Mouse (Mus musculus): Measurements from ENCODE around the gene Zfp654. TPM values are rescaled to one million over a fixed set of nuclear protein-coding genes. Genes with fewer than 3 reads are reported as not detected.

Zfp654 gene
- polyA plus RNA-seq (2015; fragmentation: Nextera tagmentation; extraction: Ambion mirVana) = 6.4 and 7.1 TPM in 2 replicates

DNA sequence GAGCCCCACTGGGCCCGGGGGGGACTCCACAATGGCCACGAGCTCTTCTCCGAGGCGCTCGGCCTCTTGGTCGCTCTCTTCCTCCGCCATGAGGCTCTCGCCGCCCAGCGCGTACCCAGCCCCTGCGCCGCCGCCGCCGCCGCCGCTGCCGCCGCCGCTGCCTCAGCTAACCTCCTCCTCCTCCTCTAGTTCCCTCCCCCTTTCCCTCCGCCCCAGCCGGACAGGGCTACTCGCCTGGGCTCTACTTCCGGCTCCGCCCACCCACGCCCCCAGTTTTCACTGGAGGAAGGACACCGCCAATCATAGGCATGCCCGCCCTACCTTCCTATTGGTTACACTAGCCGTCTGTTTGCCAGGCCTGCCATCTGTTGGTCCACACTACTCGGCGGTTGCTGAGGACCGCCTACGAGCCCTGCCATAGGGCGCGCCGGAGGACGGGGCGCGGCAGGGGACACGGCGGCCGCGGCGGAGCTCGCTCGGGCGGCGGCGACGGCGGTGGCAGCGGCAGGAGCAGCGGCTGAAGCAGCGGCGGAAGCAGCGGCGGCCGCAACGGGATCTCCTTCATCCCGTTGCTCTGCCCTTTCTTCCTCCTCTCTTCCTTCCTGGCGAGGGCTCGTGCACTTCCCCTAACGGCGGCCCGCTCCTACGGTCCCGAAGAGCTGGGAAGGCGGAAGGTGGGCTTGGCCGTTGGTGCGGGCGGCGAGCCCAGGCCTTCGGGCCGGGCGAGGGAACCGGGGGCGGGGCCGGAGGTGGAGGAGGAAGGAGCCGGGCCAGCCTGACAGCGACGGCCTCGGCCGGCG is at the start of gene Zfp654, which contains the start of gene Cggbp1:
Zfp654 (minus strand) TSS at position 90 of the 800 bp plus-strand sequence.
Cggbp1 (plus strand) TSS at position 434 of the 800 bp plus-strand sequence.
- Histone ChIP-seq H3K9me3 (no peaks in the 10 kb centered on the region), H3K4me1 (peaks cover 33% of the 10 kb centered on the region), H3K27ac (replicated peaks) (peak within 1 kb of the TSS; percentile 97), H3K9ac (replicated peaks) (peak within 1 kb of the TSS; percentile 80), H3K36me3 (peaks cover 15% of the 10 kb centered on the region), H3K4me3 (peak within 1 kb of the TSS; percentile 78), H3K4me2 (replicated peaks) (peak within 1 kb of the TSS; percentile 76), H3K27me3 (no peaks in the 10 kb centered on the region)
- ATAC-seq (replicated peaks) = peak; percentile 100
- under 1% methylated on average over 74 of the region's 85 CpGs for WGBS

DNA sequence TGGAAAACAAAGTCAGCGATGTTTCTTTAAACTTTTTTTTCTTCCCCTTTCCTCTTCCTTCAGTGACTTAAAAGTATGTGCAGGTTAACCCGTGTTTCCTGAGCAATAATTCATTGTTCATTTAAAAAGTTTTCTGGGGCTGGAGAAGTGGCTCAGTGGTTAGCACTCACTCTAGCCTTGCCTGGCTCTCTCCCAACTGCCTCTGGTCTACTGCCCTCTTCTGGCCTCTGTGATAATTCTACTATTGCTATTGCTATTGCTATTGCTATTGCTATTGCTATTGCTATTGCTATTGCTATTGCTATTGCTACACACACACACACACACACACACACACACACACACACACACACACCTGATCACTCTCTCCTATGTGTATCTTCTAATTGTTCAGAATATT is 47.6 kb upstream of the Zfp654 start:
- H3K27me3 ChIP-seq = no peaks in the 10 kb centered on the region
- H3K9ac ChIP-seq (replicated peaks) = no peak overlapping the region
- no peak overlapping the region for H3K4me3 ChIP-seq
- H3K4me1 ChIP-seq = no peaks in the 10 kb centered on the region
- ATAC-seq (replicated peaks) = no peak
- H3K4me2 ChIP-seq (replicated peaks) = no peak overlapping the region
- no peaks in the 10 kb centered on the region for H3K9me3 ChIP-seq
- 85% methylated on average over 2 of the region's 2 CpGs for WGBS
- no peak overlapping the region for H3K27ac ChIP-seq (replicated peaks)
- no peaks in the 10 kb centered on the region for H3K36me3 ChIP-seq

DNA sequence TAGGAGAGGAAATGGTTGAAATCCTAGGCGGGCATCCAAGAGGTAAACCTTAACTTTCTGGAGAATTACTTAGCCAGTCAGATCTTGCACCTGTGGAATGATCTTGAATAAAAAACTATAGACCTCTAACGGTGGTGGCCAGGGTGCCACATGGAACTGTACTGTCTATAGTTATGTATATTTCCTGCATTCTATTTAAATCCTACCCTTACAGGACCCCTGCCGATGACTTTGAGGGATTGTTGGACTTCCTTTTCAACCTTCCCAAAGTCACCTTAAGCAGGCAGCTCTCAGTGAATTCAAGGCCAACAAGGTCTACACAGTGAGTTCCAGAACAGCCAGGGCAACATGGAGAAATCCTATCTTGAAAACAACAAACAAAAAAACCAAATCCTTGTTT is 38.0 kb upstream of the Zfp654 start:
- no peak overlapping the region for H3K27ac ChIP-seq (replicated peaks)
- no peak overlapping the region for H3K4me2 ChIP-seq (replicated peaks)
- 94% methylated on average over 3 of the region's 3 CpGs for WGBS
- ATAC-seq (replicated peaks) = no peak
- H3K36me3 ChIP-seq = no peaks in the 10 kb centered on the region
- no peaks in the 10 kb centered on the region for H3K9me3 ChIP-seq
- H3K27me3 ChIP-seq = no peaks in the 10 kb centered on the region
- H3K4me1 ChIP-seq = no peaks in the 10 kb centered on the region
- H3K4me3 ChIP-seq = no peak overlapping the region
- H3K9ac ChIP-seq (replicated peaks) = no peak overlapping the region

DNA sequence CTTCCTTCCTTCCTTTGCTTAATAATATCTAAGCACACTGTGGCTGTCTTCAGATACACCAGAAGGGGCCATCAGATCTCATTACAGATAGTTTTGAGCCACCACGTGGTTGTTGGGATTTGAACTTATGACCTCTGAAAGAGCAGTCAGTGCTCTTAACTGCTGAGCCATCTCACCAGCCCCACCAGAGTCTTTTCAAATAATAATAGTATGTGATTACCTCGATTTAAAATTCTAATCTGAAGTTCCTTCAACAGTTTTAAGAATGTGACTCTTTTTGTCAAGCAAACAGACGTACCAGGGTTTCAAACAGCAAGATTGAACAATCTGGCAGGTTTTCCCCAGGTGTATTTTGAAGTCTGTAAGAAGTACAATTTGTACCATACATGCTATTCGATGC is 34.1 kb upstream of the Zfp654 start:
- no peaks in the 10 kb centered on the region for H3K27me3 ChIP-seq
- WGBS = 53% methylated on average over 4 of the region's 4 CpGs
- no peak for ATAC-seq (replicated peaks)

DNA sequence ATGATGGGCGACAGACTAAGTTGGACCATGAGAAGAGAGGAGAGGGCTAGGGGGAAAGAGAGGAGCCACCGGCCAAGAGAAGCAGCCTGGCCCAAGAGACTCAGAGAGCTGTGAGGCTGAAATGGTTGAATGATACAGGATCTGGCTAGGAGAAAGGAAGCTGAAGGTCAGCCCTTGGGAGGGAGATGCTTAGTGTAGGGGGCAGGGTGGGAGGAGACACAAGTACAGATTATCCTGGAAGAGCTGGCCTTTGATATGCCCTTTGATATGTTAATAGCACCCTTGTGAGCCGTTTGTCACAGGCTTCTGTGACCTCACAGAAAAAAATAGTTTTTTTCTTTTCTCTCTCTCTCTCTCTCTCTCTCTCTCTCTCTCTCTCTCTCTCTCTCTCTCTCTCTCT is 33.7 kb upstream of the Zfp654 start:
- no peaks in the 10 kb centered on the region for H3K36me3 ChIP-seq
- no peaks in the 10 kb centered on the region for H3K4me1 ChIP-seq
- no peak for ATAC-seq (replicated peaks)
- no peak overlapping the region for H3K9ac ChIP-seq (replicated peaks)
- 32% methylated on average over 3 of the region's 3 CpGs for WGBS
- H3K4me3 ChIP-seq = no peak overlapping the region
- no peaks in the 10 kb centered on the region for H3K27me3 ChIP-seq
- H3K27ac ChIP-seq (replicated peaks) = no peak overlapping the region
- no peak overlapping the region for H3K4me2 ChIP-seq (replicated peaks)
- H3K9me3 ChIP-seq = no peaks in the 10 kb centered on the region

More for the DNA sequence above, 34.1 kb upstream of the Zfp654 start:
- Histone ChIP-seq H3K27ac (replicated peaks) (no peak overlapping the region), H3K9me3 (no peaks in the 10 kb centered on the region), H3K4me2 (replicated peaks) (no peak overlapping the region), H3K36me3 (no peaks in the 10 kb centered on the region), H3K9ac (replicated peaks) (no peak overlapping the region), H3K4me3 (no peak overlapping the region), H3K4me1 (no peaks in the 10 kb centered on the region)

DNA sequence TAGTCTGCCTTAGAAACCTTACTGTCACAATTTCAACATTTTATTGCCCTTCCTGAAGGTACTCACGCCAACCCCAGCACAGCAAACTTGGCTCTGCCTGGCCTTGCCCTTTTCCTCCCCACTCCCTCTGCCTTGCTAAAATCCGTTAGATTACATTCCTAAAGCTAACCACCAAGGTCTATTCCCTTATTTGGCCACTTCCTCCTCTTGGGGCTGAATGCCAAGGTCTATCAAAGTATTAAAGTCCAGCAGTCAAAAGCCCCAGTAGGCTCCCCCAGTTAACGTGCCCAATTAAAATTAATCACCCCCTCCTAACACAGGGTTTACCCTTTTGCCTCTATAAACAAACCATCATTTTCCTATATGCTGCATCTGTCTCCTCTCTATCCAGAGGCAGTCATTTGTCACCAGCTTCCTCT is 33.0 kb upstream of the Zfp654 start:
- Histone ChIP-seq H3K36me3 (no peaks in the 10 kb centered on the region), H3K4me2 (replicated peaks) (no peak overlapping the region), H3K27ac (replicated peaks) (no peak overlapping the region), H3K9me3 (no peaks in the 10 kb centered on the region), H3K9ac (replicated peaks) (no peak overlapping the region), H3K27me3 (no peaks in the 10 kb centered on the region), H3K4me1 (no peaks in the 10 kb centered on the region), H3K4me3 (no peak overlapping the region)
- ATAC-seq (replicated peaks) = no peak
- 28% methylated on average over 3 of the region's 3 CpGs for WGBS

DNA sequence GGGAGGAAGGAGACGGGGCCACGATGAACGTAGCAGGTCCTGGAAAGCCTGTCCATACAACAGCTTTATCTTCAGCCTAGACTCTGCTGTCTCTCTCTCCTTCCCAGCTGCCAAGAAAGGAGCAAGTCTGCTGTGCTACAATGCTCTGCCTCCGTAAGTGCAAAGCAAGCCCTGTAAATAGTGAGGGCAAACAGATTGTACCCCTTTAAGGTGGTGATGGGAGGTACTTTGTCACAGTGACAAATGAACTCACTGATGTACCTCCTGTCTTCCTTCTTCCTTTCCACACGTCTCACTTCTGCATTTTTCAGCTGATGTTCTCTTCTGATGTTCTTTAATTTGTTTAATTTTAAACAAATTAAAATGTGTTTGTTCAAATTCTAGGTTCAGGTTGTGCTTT is 32.4 kb upstream of the Zfp654 start:
- Histone ChIP-seq H3K27ac (replicated peaks) (no peak overlapping the region), H3K4me2 (replicated peaks) (no peak overlapping the region), H3K9ac (replicated peaks) (no peak overlapping the region), H3K9me3 (no peaks in the 10 kb centered on the region), H3K4me1 (no peaks in the 10 kb centered on the region), H3K27me3 (no peaks in the 10 kb centered on the region), H3K4me3 (no peak overlapping the region), H3K36me3 (no peaks in the 10 kb centered on the region)
- no peak for ATAC-seq (replicated peaks)
- 72% methylated on average over 5 of the region's 5 CpGs for WGBS

DNA sequence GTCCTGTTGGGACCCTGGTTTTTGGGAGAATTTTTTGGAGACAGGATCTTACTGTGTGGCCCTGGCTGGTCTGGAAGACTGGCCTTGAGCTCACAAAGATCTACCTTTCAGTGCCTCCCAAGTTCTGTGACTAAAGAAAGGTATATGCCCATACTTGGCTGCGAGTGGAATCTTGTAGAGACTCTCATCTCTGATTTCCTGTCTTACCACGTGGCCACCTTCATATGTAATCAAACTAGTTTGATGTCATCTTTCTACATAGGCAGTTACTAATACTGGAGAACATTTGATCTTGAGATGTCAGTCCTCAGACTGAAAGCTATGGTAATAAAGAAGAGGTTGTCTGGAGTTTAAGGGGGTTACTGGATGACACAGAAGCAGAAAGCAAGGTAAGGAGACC is 30.0 kb upstream of the Zfp654 start:
- H3K4me2 ChIP-seq (replicated peaks) = no peak overlapping the region
- no peaks in the 10 kb centered on the region for H3K36me3 ChIP-seq
- no peak overlapping the region for H3K9ac ChIP-seq (replicated peaks)
- 82% methylated on average over 2 of the region's 2 CpGs for WGBS
- no peak overlapping the region for H3K4me3 ChIP-seq
- no peaks in the 10 kb centered on the region for H3K9me3 ChIP-seq
- ATAC-seq (replicated peaks) = no peak
- no peak overlapping the region for H3K27ac ChIP-seq (replicated peaks)
- H3K4me1 ChIP-seq = no peaks in the 10 kb centered on the region
- H3K27me3 ChIP-seq = no peaks in the 10 kb centered on the region

DNA sequence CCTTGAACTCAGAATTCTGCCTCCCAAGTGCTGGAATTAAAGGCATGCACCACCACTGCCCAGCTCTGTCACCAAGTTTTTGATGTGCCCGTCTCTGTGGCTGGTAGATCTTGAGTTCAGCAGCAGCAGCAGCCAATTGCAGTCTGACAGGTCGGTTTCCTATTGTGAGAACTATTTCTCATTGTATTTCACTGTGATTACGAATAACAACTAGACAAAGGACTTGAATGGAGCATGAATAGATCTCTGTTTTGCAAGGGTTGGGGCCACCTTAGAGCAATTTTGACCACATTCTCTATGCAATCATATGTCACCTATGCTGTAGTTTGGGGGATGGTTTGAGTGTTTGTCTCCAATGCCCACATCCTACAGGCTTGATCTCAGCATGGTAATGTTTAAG is 29.5 kb upstream of the Zfp654 start:
- no peak for ATAC-seq (replicated peaks)
- Histone ChIP-seq H3K4me3 (no peak overlapping the region), H3K4me1 (no peaks in the 10 kb centered on the region), H3K27me3 (no peaks in the 10 kb centered on the region), H3K36me3 (no peaks in the 10 kb centered on the region), H3K27ac (replicated peaks) (no peak overlapping the region), H3K9ac (replicated peaks) (no peak overlapping the region), H3K9me3 (no peaks in the 10 kb centered on the region), H3K4me2 (replicated peaks) (no peak overlapping the region)
- WGBS = 58% methylated on average over 3 of the region's 3 CpGs

DNA sequence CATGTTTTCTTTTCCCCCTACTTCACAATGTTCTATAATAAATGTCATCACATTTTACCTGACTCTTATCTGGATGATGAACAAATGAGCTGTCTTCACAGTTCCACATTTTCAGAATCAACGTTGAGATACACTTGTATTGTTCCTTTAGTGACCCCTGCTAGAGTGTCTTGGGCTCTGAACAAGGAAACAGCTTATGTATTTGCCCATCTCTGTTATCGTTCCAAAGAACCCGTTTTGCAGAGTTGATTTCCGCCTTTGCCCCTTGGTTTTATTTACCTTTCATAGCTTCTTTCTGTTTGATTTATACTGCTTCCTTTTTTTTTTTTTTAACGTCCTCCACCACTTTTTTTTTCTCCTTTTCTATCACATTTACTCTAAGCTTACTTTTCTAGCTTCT is 28.3 kb upstream of the Zfp654 start:
- H3K4me2 ChIP-seq (replicated peaks) = no peak overlapping the region
- no peak for ATAC-seq (replicated peaks)
- no peak overlapping the region for H3K4me3 ChIP-seq
- H3K9ac ChIP-seq (replicated peaks) = no peak overlapping the region
- no peaks in the 10 kb centered on the region for H3K4me1 ChIP-seq
- H3K9me3 ChIP-seq = no peaks in the 10 kb centered on the region
- no peak overlapping the region for H3K27ac ChIP-seq (replicated peaks)
- no peaks in the 10 kb centered on the region for H3K27me3 ChIP-seq
- no peaks in the 10 kb centered on the region for H3K36me3 ChIP-seq
- 80% methylated on average over 5 of the region's 5 CpGs for WGBS

DNA sequence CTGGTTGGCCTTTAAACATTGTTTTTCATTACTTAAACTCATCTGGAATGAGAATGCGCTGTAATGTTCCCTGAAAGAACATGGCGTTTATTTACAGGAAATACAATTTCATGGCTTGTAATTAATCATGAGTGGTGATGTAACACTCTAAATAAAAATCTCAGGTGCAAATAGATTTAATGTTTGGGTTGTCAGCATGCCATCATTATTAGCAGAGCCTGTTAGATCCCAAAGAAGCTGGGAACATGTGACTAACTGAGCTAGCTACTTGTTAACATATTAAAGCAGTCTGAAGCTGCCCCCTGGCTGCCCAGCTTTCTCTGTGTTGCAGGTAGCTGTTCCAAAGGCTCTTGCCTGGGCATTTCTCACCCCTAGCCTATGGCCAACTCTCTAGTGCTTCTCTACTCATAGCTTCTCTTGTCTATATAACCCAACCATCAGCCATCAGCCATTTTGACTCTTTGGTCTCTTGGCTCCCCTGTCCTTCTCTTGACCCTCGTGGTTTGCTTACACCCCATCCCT is 27.2 kb upstream of the Zfp654 start:
- Histone ChIP-seq H3K4me3 (no peak overlapping the region), H3K9me3 (no peaks in the 10 kb centered on the region), H3K4me1 (no peaks in the 10 kb centered on the region), H3K4me2 (replicated peaks) (no peak overlapping the region), H3K9ac (replicated peaks) (no peak overlapping the region), H3K27ac (replicated peaks) (no peak overlapping the region), H3K27me3 (no peaks in the 10 kb centered on the region), H3K36me3 (no peaks in the 10 kb centered on the region)
- no peak for ATAC-seq (replicated peaks)
- 91% methylated on average over 3 of the region's 3 CpGs for WGBS

DNA sequence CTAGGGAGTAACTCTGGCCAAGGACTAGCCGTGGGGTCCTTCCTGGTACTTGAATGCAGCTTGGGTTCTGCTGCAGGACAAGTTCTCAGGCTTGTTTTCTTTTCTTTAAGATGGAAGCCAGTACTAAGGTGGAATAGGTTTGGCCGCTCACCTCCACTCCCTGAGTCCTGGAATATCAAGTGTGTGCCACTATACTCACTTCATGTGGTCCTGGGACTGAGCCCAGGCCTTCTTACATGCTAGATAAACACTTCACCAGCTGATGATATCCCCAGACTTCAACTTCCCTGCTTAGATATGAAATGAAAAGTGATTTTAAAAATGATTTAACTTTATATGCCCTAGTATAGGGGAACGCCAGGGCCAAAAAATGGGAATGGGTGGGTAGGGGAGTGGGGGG is 25.9 kb upstream of the Zfp654 start:
- Histone ChIP-seq H3K27me3 (no peaks in the 10 kb centered on the region), H3K4me2 (replicated peaks) (no peak overlapping the region), H3K4me3 (no peak overlapping the region), H3K36me3 (no peaks in the 10 kb centered on the region), H3K9me3 (no peaks in the 10 kb centered on the region), H3K27ac (replicated peaks) (no peak overlapping the region), H3K4me1 (peaks cover 2% of the 10 kb centered on the region; the same call in 1 of the 2 replicates), H3K9ac (replicated peaks) (no peak overlapping the region)
- WGBS = 91% methylated on average over 3 of the region's 3 CpGs
- no peak for ATAC-seq (replicated peaks)
